Mouse (Mus musculus) forebrain, embryonic 14.5 days (tissue): Measurements from ENCODE around the gene Aicda. TPM values are rescaled to one million over a fixed set of nuclear protein-coding genes. Genes with fewer than 3 reads are reported as not detected.

Experiments
- ATAC-seq: fragments of 200-750 bp; cut with Nextera tagmentation; 2 replicates; pipeline ENCODE4 v1.8.0; 2017; ENCODE audit warnings: mild to moderate bottlenecking, moderate library complexity
- DNase-seq: peaks from one replicate; pipeline ENCODE4 v3.0.0-alpha.2; 2015; ENCODE audit warnings: low spot score
- H3K27ac ChIP-seq: fragments of 300-500 bp; sonication (generic); 2 replicates; pipeline ENCODE4 v1.5.1; 2014; ENCODE audit warnings: low read depth, mild to moderate bottlenecking, control low read depth, low read length, moderate library complexity
- H3K27me3 ChIP-seq: fragments of 300-500 bp; sonication (generic); replicated peaks from 2 replicates; pipeline ENCODE4 v1.6.1; 2014; ENCODE audit warnings: low read length, control low read depth, mixed read lengths; ENCODE audit not compliant: control insufficient read depth, insufficient read depth
- H3K36me3 ChIP-seq: fragments of 300-500 bp; sonication (generic); 2 replicates; pipeline ENCODE4 v1.6.1; 2014; ENCODE audit warnings: low read length, control low read depth; ENCODE audit not compliant: control insufficient read depth, insufficient read depth
- H3K4me1 ChIP-seq: fragments of 300-500 bp; sonication (generic); 2 replicates; pipeline ENCODE4 v1.6.1; 2014; ENCODE audit warnings: antibody characterized with exemption, low read length, control low read depth; ENCODE audit not compliant: control insufficient read depth, insufficient read depth
- H3K4me2 ChIP-seq: fragments of 300-500 bp; sonication (generic); 2 replicates; pipeline ENCODE4 v1.6.1; 2014; ENCODE audit warnings: mild to moderate bottlenecking, control low read depth, low read length
- H3K4me3 ChIP-seq: fragments of 300-500 bp; sonication (generic); 2 replicates; pipeline ENCODE4 v1.5.1; 2014; ENCODE audit warnings: low read depth, low read length, control low read depth
- H3K9ac ChIP-seq: fragments of 300-500 bp; sonication (generic); 2 replicates; pipeline ENCODE4 v1.6.1; 2014; ENCODE audit warnings: mild to moderate bottlenecking, low read length, control low read depth, moderate library complexity
- H3K9me3 ChIP-seq: fragments of 300-500 bp; sonication (generic); replicated peaks from 2 replicates; pipeline ENCODE4 v1.6.1; 2016; ENCODE audit warnings: low read length, control low read depth, mixed read lengths; ENCODE audit not compliant: control insufficient read depth
- WGBS: fragments of 180-500 bp; shearing (Covaris S2); extraction: QIAGEN DNeasy Blood & Tissue Kit; methylation state at CpG from one replicate; pipeline ENCODE4 v1.1.7; 2014; 5-methylcytosine and 5-hydroxymethylcytosine counted together
- polyA plus RNA-seq: library from polyadenylated mRNA; unstranded; fragments of >200 nt; fragmentation: Nextera tagmentation; extraction: Ambion mirVana; gene quantifications from 2 replicates; pipeline ENCODE4 v1.2.1, GENCODE M21; 2014

The Aicda gene
- polyA plus RNA-seq, 1 experiment from 2014 or later, result 0.52 TPM

- Histone ChIP-seq H3K36me3 (no peaks in the 10 kb centered on the region), H3K4me1 (no peaks in the 10 kb centered on the region), H3K4me3 (no peak within 1 kb of the TSS), H3K27ac (no peak within 1 kb of the TSS), H3K9ac (no peak within 1 kb of the TSS), H3K27me3 (no peaks in the 10 kb centered on the region), H3K4me2 (no peak within 1 kb of the TSS), H3K9me3 (no peaks in the 10 kb centered on the region)
- DNase-seq (no peak), ATAC-seq (no peak)
- 69% methylated on average over 14 of the region's 14 CpGs for WGBS
Observed at GRCm38 (mm10) chr6:122609771-122610170, 56.2 kb downstream of the Aicda start, which contains the start of gene Gdf3. Gdf3 (minus strand) TSS chr6:122610087.

- no peaks in the 10 kb centered on the region for H3K4me1 ChIP-seq
- no peaks in the 10 kb centered on the region for H3K36me3 ChIP-seq
- H3K9me3 ChIP-seq, result no peaks in the 10 kb centered on the region
- no peaks in the 10 kb centered on the region for H3K27me3 ChIP-seq
- H3K4me3 ChIP-seq, result no peak overlapping the region
- WGBS, result 87% methylated on average over 4 of the region's 4 CpGs
- no peak overlapping the region for H3K4me2 ChIP-seq
- no peak overlapping the region for H3K27ac ChIP-seq
- DNase-seq (no peak), ATAC-seq (no peak)
- H3K9ac ChIP-seq, result no peak overlapping the region
Observed at GRCm38 (mm10) chr6:122612426-122612825, 58.8 kb downstream of the Aicda start.

Other genes starting within 250 kb of the Aicda start
- 63.1 and 63.3 TPM in 2 replicates for gene M6pr, start 245.1 kb upstream of the Aicda start, polyA plus RNA-seq
- 30.6 and 34.0 TPM in 2 replicates for gene Phc1, start 213.2 kb upstream of the Aicda start, polyA plus RNA-seq
- gene Rimklb, start 55.0 kb upstream of the Aicda start, polyA plus RNA-seq, result 105 and 108 TPM in 2 replicates
- 1.1 and 1.8 TPM in 2 replicates for gene Mfap5, start 48.0 kb upstream of the Aicda start, polyA plus RNA-seq
- gene Apobec1, start 48.6 kb downstream of the Aicda start, polyA plus RNA-seq, result 3.7 and 4.3 TPM in 2 replicates
- not detected in 2 replicates for gene Gdf3, start 56.3 kb downstream of the Aicda start, polyA plus RNA-seq
- not detected in 2 replicates for gene Dppa3, start 72.6 kb downstream of the Aicda start, polyA plus RNA-seq
- 0.12 and 0.30 TPM in 2 replicates for gene Nanog, start 153.7 kb downstream of the Aicda start, polyA plus RNA-seq
- 15.6 and 18.1 TPM in 2 replicates for gene Slc2a3, start 247.8 kb downstream of the Aicda start, polyA plus RNA-seq